Mouse (Mus musculus) stomach, embryonic 15.5 days (tissue): ENCODE measurements around the gene Fxyd4. TPM values are rescaled to one million over a fixed set of nuclear protein-coding genes. Genes with fewer than 3 reads are reported as not detected.

Experiments
- ATAC-seq: fragments of 200-750 bp; cut with Nextera tagmentation; 2 replicates; pipeline ENCODE4 v1.8.0; 2017; ENCODE audit warnings: low read depth, moderate number of reproducible peaks, moderate TSS enrichment; ENCODE audit not compliant: insufficient read depth, low FRiP score
- H3K27ac ChIP-seq: fragments of 300-500 bp; sonication (generic); 2 replicates; pipeline ENCODE4 v1.5.1; 2015; ENCODE audit warnings: mild to moderate bottlenecking, inconsistent platforms
- H3K27me3 ChIP-seq: fragments of 300-500 bp; sonication (generic); replicated peaks from 2 replicates; pipeline ENCODE4 v1.6.1; 2015; ENCODE audit warnings: inconsistent platforms
- H3K36me3 ChIP-seq: fragments of 300-500 bp; sonication (generic); 2 replicates; pipeline ENCODE4 v1.6.1; 2015; ENCODE audit warnings: inconsistent platforms
- H3K4me1 ChIP-seq: fragments of 300-500 bp; sonication (generic); 2 replicates; pipeline ENCODE4 v1.6.1; 2015; ENCODE audit warnings: inconsistent platforms
- H3K4me2 ChIP-seq: fragments of 300-500 bp; sonication (generic); 2 replicates; pipeline ENCODE4 v1.6.1; 2015; ENCODE audit warnings: mild to moderate bottlenecking, inconsistent platforms
- H3K4me3 ChIP-seq: fragments of 300-500 bp; sonication (generic); replicated peaks from 2 replicates; pipeline ENCODE4 v1.5.1; 2015; ENCODE audit warnings: inconsistent platforms
- H3K9ac ChIP-seq: fragments of 300-500 bp; sonication (generic); 2 replicates; pipeline ENCODE4 v1.6.1; 2015; ENCODE audit warnings: inconsistent platforms
- H3K9me3 ChIP-seq: fragments of 300-500 bp; sonication (generic); 2 replicates; pipeline ENCODE4 v1.6.1; 2016; ENCODE audit warnings: inconsistent platforms
- WGBS: fragments of 180-500 bp; shearing (Covaris S2); methylation state at CpG from one replicate; pipeline ENCODE4 v1.1.7; 2015; 5-methylcytosine and 5-hydroxymethylcytosine counted together
- polyA plus RNA-seq: library from polyadenylated mRNA; unstranded; fragments of >200 nt; fragmentation: Nextera tagmentation; extraction: Ambion mirVana; gene quantifications from 2 replicates; pipeline ENCODE4 v1.2.1, GENCODE M21; 2015

Fxyd4 gene
- 2.7 and 2.9 TPM in 2 replicates for polyA plus RNA-seq

DNA sequence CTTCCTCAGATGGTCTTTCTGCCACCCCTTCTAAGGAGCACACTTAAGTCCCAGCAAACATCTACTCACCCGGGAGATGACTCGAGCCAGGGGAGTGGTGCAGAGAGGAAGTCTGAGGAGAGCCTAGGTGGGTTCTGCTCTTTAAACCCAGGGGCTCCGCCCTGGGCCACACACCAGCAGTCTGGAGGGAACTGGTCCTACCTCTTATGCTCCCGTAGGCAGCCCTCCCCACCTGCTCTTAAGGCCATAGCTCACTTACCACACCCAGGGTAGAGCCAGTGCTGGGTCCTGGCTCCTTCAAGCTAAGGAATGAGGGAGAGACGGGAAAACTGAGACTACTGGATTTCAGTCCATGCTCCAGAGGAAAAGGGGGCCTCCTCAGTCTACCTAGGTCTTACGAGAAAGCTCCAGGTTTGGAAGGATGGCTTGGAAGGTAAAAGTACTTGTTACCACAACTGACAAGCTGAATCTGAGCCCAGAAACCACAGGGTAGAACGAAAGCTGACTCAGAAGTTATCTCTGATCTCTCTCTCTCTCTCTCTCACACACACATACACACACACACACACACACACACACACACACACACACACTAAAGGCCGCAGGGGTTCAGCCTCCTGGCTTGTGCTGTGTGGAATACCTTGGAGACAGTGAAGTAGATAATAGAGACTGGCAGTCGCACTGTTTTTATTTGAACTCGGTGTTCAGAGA, at the start of gene Fxyd4:
TSS of gene Fxyd4 (minus strand) at position 471 of the 711 bp plus-strand sequence.
- peak; percentile 76 for ATAC-seq
- Histone ChIP-seq H3K4me1 (no peaks in the 10 kb centered on the region), H3K9me3 (no peaks in the 10 kb centered on the region), H3K27me3 (no peaks in the 10 kb centered on the region), H3K4me3 (no peak within 1 kb of the TSS), H3K36me3 (no peaks in the 10 kb centered on the region), H3K27ac (no peak within 1 kb of the TSS), H3K9ac (no peak within 1 kb of the TSS), H3K4me2 (no peak within 1 kb of the TSS)
- WGBS, result 60% methylated on average over 10 of the region's 10 CpGs

DNA sequence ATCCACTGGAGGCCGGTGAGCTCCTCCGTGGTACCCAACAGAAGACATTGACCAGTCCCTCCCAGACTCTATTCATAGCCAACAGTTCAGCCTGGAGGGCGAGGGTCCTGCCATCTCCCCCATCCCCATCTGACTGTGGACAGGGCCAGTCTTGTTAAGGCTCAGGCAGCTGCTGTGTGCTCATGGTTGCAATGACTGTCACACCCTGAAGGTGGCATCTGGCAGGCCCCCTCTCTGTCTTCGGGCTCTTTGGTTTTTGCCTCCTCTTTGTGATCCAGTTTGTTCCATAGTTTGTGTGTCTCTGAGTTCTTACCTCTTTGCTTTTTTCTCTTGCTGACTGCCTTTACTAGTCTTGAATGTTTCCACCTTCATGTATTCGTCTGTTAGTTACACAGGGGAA, 49.7 kb upstream of the Fxyd4 start:
- Histone ChIP-seq H3K4me3 (no peak overlapping the region), H3K4me2 (no peak overlapping the region), H3K9ac (no peak overlapping the region), H3K36me3 (no peaks in the 10 kb centered on the region), H3K9me3 (no peaks in the 10 kb centered on the region), H3K4me1 (no peaks in the 10 kb centered on the region), H3K27me3 (no peaks in the 10 kb centered on the region), H3K27ac (no peak overlapping the region)
- WGBS, result 57% methylated on average over 5 of the region's 5 CpGs
- ATAC-seq, result no peak

DNA sequence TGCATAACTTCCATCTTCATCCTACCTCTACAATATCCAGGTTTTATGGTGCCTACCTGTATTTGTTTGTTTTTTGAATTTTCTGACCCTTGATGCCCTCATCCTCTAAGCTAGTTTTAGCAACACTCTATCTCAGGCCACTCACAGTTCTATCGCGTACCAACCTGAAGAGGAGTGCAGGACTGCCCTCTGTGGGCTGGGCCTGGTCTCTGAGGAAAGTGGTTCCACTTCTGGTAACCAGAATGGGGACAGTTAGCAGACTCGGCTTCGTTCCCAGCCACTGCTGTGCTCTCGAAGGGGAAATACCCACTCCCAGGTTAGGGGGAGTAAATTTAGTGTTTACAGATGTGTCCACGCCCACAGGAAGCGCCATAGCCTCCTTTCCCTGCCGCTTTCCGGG, 29.2 kb upstream of the Fxyd4 start:
- no peaks in the 10 kb centered on the region for H3K27me3 ChIP-seq
- ATAC-seq, result no peak
- H3K9ac ChIP-seq, result no peak overlapping the region
- H3K4me3 ChIP-seq, result no peak overlapping the region
- H3K27ac ChIP-seq, result no peak overlapping the region
- WGBS, result 33% methylated on average over 9 of the region's 9 CpGs
- no peaks in the 10 kb centered on the region for H3K4me1 ChIP-seq
- no peaks in the 10 kb centered on the region for H3K9me3 ChIP-seq
- no peaks in the 10 kb centered on the region for H3K36me3 ChIP-seq
- no peak overlapping the region for H3K4me2 ChIP-seq

DNA sequence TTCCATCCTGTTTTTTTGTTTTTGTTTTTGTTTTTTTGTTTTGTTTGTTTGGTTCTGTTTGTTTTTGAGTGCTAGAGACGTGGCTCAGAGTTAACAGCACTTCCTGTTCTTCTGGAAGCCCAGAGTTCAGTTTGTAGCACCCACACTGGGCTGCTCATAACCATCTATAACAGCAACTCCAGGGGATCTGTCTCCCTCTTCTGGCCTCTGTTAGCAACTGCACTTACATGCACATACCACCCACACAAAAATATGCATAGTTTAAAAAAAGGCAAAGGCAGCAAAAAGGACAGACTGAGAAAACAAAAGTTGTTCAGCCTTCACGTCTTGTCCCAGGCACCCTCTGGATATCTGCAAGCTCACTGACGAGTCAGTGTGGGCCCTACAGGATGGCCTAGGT, 25.7 kb upstream of the Fxyd4 start:
- Histone ChIP-seq H3K4me1 (no peaks in the 10 kb centered on the region), H3K36me3 (no peaks in the 10 kb centered on the region), H3K4me2 (no peak overlapping the region), H3K9me3 (no peaks in the 10 kb centered on the region), H3K4me3 (no peak overlapping the region), H3K9ac (no peak overlapping the region), H3K27ac (no peak overlapping the region), H3K27me3 (no peaks in the 10 kb centered on the region)
- no peak for ATAC-seq
- 80% methylated on average over 3 of the region's 3 CpGs for whole genome bisulfite sequencing

DNA sequence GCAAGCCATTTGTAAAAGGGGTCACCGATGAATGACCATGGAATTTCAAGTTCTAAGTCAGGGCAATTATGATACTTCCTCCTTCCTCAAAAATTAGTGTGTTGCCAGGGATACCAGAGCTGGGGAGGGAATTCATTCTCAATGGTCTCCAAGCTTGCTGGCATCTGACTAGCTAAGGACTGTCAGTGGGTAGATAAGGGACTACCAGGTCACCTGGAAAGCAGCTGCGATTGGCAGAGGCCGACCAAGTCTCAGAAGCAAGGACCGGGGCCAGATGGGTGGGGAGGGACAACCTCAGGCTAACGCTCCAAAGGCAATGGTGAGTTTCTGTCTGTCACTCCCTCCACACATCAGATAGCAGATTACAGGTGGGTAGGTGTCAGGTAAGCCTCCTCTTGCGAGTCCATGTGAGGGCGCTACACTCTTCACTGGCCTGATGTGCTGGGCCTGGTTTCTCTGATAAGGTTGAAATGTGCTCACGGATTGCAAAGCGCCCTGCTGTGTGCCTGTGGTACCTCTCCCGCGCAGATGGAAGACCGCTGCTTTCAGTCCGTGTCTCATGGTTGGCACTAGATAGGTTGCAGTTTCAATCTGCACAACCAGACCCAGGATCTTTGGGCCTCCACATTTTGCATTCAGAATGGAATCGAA, 19.5 kb upstream of the Fxyd4 start:
- Histone ChIP-seq H3K36me3 (no peaks in the 10 kb centered on the region), H3K9ac (no peak overlapping the region), H3K4me1 (peaks cover 7% of the 10 kb centered on the region; the same call in 1 of the 2 replicates), H3K4me2 (peak overlapping the region; percentile 13; the same call in 1 of the 2 replicates), H3K27me3 (no peaks in the 10 kb centered on the region), H3K4me3 (no peak overlapping the region), H3K9me3 (no peaks in the 10 kb centered on the region), H3K27ac (no peak overlapping the region)
- WGBS, result 19% methylated on average over 14 of the region's 14 CpGs
- ATAC-seq, result no peak

DNA sequence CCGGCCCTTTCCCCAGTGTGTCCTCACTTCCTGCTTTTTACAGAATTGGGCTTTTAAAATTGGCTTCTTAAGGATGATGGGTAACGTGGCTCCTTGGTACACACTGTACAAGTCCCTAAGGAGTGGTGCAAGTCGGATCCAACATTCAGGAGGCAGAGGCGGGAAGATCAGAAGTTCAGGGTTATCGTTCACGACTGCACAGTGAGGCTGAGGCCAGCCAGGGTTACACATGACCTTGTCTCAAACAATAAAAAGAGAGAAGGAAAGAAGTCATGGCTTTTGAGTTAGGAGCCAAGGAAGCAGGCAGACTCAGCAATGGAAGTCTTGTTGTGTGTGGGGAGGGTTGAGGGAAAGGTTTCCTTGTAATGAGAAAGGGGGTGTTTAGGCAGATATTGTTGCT, 18.7 kb upstream of the Fxyd4 start:
- H3K4me2 ChIP-seq, result no peak overlapping the region
- no peaks in the 10 kb centered on the region for H3K27me3 ChIP-seq
- H3K4me1 ChIP-seq, result peaks cover 7% of the 10 kb centered on the region; the same call in 1 of the 2 replicates
- no peak overlapping the region for H3K27ac ChIP-seq
- no peak overlapping the region for H3K4me3 ChIP-seq
- 58% methylated on average over 6 of the region's 6 CpGs for WGBS
- H3K9ac ChIP-seq, result no peak overlapping the region
- H3K9me3 ChIP-seq, result no peaks in the 10 kb centered on the region
- ATAC-seq, result no peak
- no peaks in the 10 kb centered on the region for H3K36me3 ChIP-seq

DNA sequence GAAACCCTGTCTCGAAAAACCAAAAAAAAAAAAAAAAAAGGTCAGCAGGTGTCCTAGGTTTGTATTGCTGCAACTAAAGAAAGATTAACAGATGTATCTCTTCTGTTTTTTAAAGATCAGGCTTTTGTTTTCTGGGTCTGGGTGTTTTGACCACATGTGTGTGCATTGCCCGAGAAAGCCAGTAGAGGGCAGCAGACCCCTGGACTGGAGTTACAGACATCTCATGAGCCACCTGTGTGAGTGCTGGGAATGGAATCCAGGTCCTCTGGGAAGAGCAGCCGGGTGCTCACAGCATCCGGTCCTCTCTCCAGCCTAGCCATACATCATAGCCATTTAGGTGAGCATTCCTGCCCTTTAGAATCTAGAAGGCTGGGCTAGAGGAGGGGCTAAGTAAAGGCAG, 14.8 kb upstream of the Fxyd4 start:
- ATAC-seq, result no peak
- Histone ChIP-seq H3K27me3 (no peaks in the 10 kb centered on the region), H3K9ac (no peak overlapping the region), H3K27ac (no peak overlapping the region), H3K36me3 (no peaks in the 10 kb centered on the region), H3K4me3 (no peak overlapping the region), H3K9me3 (no peaks in the 10 kb centered on the region), H3K4me1 (peaks cover 7% of the 10 kb centered on the region; the same call in 1 of the 2 replicates), H3K4me2 (no peak overlapping the region)
- WGBS, result 85% methylated on average over 4 of the region's 4 CpGs

DNA sequence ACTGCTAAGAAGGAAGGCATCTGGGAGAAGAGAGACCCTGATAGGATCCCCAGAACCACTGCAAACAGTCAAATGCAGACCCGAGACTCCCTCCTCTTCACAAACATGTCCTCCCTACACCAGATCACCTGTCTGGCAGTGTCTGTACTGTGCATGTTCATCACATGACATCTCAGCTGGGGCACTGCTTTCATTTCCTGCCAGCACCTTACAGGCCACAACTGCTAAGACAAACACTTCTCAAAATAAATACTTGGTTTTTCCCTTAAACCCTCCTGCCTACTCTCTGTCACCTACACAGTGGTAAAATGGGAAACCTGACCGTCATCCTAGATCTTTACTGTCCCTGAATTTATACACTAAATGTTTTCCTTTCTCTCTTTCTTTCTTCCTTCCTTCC, 6.4 kb upstream of the Fxyd4 start:
- no peaks in the 10 kb centered on the region for H3K36me3 ChIP-seq
- no peak overlapping the region for H3K4me3 ChIP-seq
- H3K4me1 ChIP-seq, result no peaks in the 10 kb centered on the region
- H3K27ac ChIP-seq, result no peak overlapping the region
- H3K9me3 ChIP-seq, result no peaks in the 10 kb centered on the region
- H3K27me3 ChIP-seq, result no peaks in the 10 kb centered on the region
- no peak for ATAC-seq
- H3K9ac ChIP-seq, result no peak overlapping the region
- whole genome bisulfite sequencing, result 76% methylated on average over 2 of the region's 2 CpGs
- no peak overlapping the region for H3K4me2 ChIP-seq

DNA sequence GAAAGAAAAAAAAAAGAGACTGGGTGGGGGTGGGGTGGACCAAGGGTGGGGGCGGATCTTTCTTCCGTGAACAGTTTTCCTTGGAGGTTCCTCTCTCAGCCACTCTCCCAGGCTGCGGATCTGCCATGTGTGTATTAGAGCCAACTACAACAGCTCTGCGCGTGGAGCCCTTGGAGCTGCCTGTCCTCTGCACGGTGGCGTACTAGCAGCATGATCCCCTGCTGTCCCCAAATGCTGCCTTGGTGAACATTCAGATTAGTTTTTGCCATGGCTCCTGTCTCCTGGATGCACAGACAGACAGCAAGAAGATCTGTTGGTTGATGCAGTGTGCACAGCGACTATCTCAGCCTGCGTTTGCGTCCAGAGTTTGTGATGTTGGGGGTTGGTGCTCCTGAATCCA, 5.3 kb upstream of the Fxyd4 start:
- ATAC-seq, result no peak
- no peak overlapping the region for H3K4me3 ChIP-seq

DNA sequence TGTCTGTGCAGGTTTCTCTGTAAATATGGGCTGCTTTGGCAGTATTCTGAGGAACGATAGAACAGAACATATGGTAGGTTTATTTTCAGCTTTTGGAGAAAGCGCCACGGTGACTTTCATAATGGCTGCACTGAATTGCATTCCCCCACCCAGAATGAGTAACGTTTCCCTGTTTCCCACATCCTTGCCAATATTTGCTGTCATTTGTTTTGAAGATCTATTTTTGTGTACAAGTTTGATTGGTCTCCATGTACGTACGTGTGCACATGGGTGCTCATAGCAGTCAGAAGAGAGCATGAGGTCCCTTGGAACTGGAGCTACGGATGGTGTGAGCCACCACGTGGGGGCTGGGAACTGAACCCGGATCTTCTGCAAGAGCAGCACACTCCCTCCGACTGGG, 1.5 kb upstream of the Fxyd4 start:
- WGBS, result 86% methylated on average over 10 of the region's 10 CpGs
- no peaks in the 10 kb centered on the region for H3K9me3 ChIP-seq
- no peaks in the 10 kb centered on the region for H3K36me3 ChIP-seq
- H3K4me3 ChIP-seq, result no peak overlapping the region
- no peaks in the 10 kb centered on the region for H3K4me1 ChIP-seq
- H3K27ac ChIP-seq, result no peak overlapping the region
- ATAC-seq, result no peak
- H3K27me3 ChIP-seq, result no peaks in the 10 kb centered on the region
- no peak overlapping the region for H3K4me2 ChIP-seq
- H3K9ac ChIP-seq, result no peak overlapping the region

More for the DNA sequence above, 5.3 kb upstream of the Fxyd4 start:
- no peaks in the 10 kb centered on the region for H3K27me3 ChIP-seq
- H3K9me3 ChIP-seq, result no peaks in the 10 kb centered on the region
- no peak overlapping the region for H3K27ac ChIP-seq
- H3K4me1 ChIP-seq, result no peaks in the 10 kb centered on the region
- H3K36me3 ChIP-seq, result no peaks in the 10 kb centered on the region
- H3K4me2 ChIP-seq, result no peak overlapping the region
- WGBS, result 77% methylated on average over 10 of the region's 10 CpGs
- no peak overlapping the region for H3K9ac ChIP-seq

DNA sequence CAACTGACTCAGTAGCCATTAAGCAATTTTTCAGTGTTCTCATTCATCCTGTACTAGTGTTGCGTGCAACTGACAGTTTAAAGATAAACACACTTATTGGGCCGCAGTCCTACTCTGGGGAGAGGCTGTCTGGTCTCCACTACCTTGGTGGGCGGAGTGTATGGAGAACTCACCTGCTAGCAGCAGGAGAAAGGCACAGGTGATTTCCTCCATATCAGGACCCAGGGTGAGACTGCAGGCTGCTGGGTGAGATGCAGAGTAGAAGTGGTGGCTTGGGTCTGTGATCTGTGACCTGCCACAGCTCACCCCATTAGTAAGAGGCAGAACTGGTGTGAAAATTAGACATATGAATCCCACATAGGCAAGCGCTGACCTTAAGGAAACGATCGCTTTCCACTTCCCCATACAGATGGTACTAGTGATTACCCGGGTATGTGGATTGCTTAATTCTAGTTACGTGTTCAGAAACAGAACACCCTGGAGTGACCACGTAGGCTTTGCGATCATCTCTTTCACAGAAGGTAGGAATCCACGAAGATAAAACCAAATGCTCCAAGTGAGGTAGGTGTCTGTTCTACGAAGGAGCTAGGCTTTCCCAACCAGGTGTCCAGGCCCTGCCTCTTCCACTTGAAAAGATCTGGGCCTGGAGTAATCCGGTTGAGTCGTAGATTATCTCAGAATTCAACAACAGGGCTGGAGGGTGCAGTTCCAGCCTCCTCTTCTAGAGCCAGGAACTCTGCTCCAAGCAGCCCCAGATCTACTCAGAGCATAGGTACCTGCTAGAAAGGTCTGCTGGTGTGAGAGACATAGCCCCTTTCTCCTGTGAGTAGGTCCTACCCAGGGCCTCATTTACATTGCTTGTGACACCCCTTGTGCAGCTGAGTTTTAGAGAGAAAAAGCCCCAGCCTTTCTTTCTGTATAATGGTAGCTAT, 1.5 kb downstream of the Fxyd4 start:
- ATAC-seq, result no peak
- Histone ChIP-seq H3K4me3 (no peak overlapping the region), H3K9me3 (no peaks in the 10 kb centered on the region), H3K4me1 (no peaks in the 10 kb centered on the region), H3K36me3 (no peaks in the 10 kb centered on the region), H3K9ac (no peak overlapping the region), H3K4me2 (no peak overlapping the region), H3K27me3 (no peaks in the 10 kb centered on the region), H3K27ac (no peak overlapping the region)
- WGBS, result 76% methylated on average over 14 of the region's 14 CpGs

DNA sequence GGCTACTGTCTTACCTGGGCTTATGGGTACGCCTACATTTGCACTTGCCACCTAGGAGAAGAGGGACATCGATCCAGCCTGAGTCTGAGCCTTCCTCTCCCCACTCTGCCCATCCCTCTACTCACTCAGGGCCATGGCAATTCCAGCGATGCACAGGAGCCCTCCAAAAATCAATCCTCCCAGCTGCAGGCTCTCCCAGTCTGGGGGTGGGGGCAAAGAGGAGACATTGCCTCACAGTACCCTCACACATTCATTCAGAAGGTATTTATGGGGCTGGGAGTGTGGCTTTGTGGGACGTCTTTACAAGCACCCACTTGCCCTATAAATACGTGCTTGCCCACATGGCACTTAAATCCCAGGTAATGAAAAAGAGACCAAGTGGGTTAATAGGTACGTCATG, 3.2 kb downstream of the Fxyd4 start:
- no peak overlapping the region for H3K4me3 ChIP-seq
- H3K4me1 ChIP-seq, result no peaks in the 10 kb centered on the region
- H3K9me3 ChIP-seq, result no peaks in the 10 kb centered on the region
- no peak overlapping the region for H3K27ac ChIP-seq
- H3K36me3 ChIP-seq, result no peaks in the 10 kb centered on the region
- H3K27me3 ChIP-seq, result no peaks in the 10 kb centered on the region
- H3K9ac ChIP-seq, result no peak overlapping the region
- H3K4me2 ChIP-seq, result no peak overlapping the region
- ATAC-seq, result no peak
- 83% methylated on average over 6 of the region's 6 CpGs for WGBS
